Mouse (Mus musculus) CH12.LX (cell line): ENCODE results near the gene Wnt10b.
A peak's percentile ranks its signal among the peaks of the same experiment; 100 is the strongest.

Experiments used
- BHLHE40 ChIP-seq: IDR thresholded peaks from 2 replicates; pipeline ENCODE4 v1.6.1; 2011; ENCODE audit warnings: mild to moderate bottlenecking, low read depth, low read length, improper control_type of control experiment
- CTCF ChIP-seq, 2 experiments: IDR thresholded peaks in 1 of 2; conservative IDR thresholded peaks in 1 of 2; 2 replicates each; pipeline ENCODE4 v1.5.1; 2011 to 2012; ENCODE audit warnings: low read depth in 2 of 2, low read length in 2 of 2, improper control_type of control experiment in 1 of 2, inconsistent platforms in 1 of 2, mild to moderate bottlenecking in 1 of 2, moderate library complexity in 1 of 2
- E2F4 ChIP-seq: IDR thresholded peaks from 2 replicates; pipeline ENCODE4 v1.6.1; 2011; ENCODE audit warnings: low read depth, low read length, improper control_type of control experiment; ENCODE audit not compliant: insufficient replicate concordance
- EP300 ChIP-seq: IDR thresholded peaks from 2 replicates; pipeline ENCODE4 v1.6.1; 2011; ENCODE audit warnings: low read length, improper control_type of control experiment
- ETS1 ChIP-seq: conservative IDR thresholded peaks from 2 replicates; pipeline ENCODE4 v1.6.1; 2012; ENCODE audit warnings: low read depth, mild to moderate bottlenecking, inconsistent platforms, low read length, improper control_type of control experiment, moderate library complexity
- GABPA ChIP-seq: IDR thresholded peaks from 2 replicates; pipeline ENCODE4 v1.6.1; 2012; ENCODE audit warnings: low read depth, low read length, improper control_type of control experiment, inconsistent platforms; ENCODE audit not compliant: insufficient replicate concordance
- KAT2A ChIP-seq: IDR thresholded peaks from 2 replicates; pipeline ENCODE4 v1.6.1; 2012; ENCODE audit warnings: low read length, improper control_type of control experiment, inconsistent platforms; ENCODE audit not compliant: insufficient replicate concordance
- NELFE ChIP-seq: IDR thresholded peaks from 2 replicates; pipeline ENCODE4 v1.6.1; 2011; ENCODE audit warnings: low read depth, low read length, improper control_type of control experiment
- POLR2A ChIP-seq: IDR thresholded peaks from 2 replicates; pipeline ENCODE4 v1.6.1; 2011; ENCODE audit warnings: low read depth, mild to moderate bottlenecking, improper control_type of control experiment, low read length
- POLR2AphosphoS2 ChIP-seq: IDR thresholded peaks from 2 replicates; pipeline ENCODE4 v1.6.1; 2011; ENCODE audit warnings: low read depth, low read length, improper control_type of control experiment
- TCF12 ChIP-seq: IDR thresholded peaks from 2 replicates; pipeline ENCODE4 v1.6.1; 2014; ENCODE audit warnings: low read depth, mild to moderate bottlenecking, inconsistent platforms, low read length, improper control_type of control experiment
- USF2 ChIP-seq: conservative IDR thresholded peaks from 2 replicates; pipeline ENCODE4 v1.6.1; 2011; ENCODE audit warnings: low read depth, low read length, improper control_type of control experiment

GRCm38 (mm10) chr15:98777005-98777616 lies 839 bp downstream of the Wnt10b start:
- TF ChIP-seq POLR2AphosphoS2 (no peak), ETS1 (peak; percentile 54), GABPA (no peak), CTCF (conservative IDR thresholded peaks at IDR 0.05 in 1 of 2, IDR thresholded peaks at IDR 0.05 in 1 of 2; ENCODE audit: low read depth in 2 of 2, low read length in 2 of 2) (no peak), KAT2A (no peak), NELFE (peak; percentile 52), USF2 (no peak), BHLHE40 (peak; percentile 61), EP300 (no peak), TCF12 (0 out of 2 replicates have a peak, but pooled peaks have one; percentile 35), POLR2A (peak; percentile 52), E2F4 (no peak)
